Mouse (Mus musculus) midbrain, embryonic 11.5 days (tissue): ENCODE measurements around the gene Tbc1d14. TPM values are rescaled to one million over a fixed set of nuclear protein-coding genes. Genes with fewer than 3 reads are reported as not detected.

Source experiments
- ATAC-seq: fragments of 200-750 bp; cut with Nextera tagmentation; 2 replicates; pipeline ENCODE4 v1.8.0; 2017; ENCODE audit warnings: moderate TSS enrichment, moderate library complexity; ENCODE audit not compliant: low FRiP score
- DNase-seq: peaks from one replicate; pipeline ENCODE4 v3.0.0; 2015; ENCODE audit warnings: low spot score; ENCODE audit errors: missing footprints
- H3K27ac ChIP-seq: fragments of 300-500 bp; sonication (generic); 2 replicates; pipeline ENCODE4 v1.5.1; 2014; ENCODE audit warnings: low read depth, low read length
- H3K27me3 ChIP-seq: fragments of 300-500 bp; sonication (generic); 2 replicates; pipeline ENCODE4 v1.6.1; 2014; ENCODE audit warnings: mild to moderate bottlenecking, low read length, moderate library complexity, mixed read lengths; ENCODE audit not compliant: control insufficient read depth, insufficient read depth
- H3K36me3 ChIP-seq: fragments of 300-500 bp; sonication (generic); 2 replicates; pipeline ENCODE4 v1.6.1; 2014; ENCODE audit warnings: mild to moderate bottlenecking, low read length, moderate library complexity, mixed read lengths; ENCODE audit not compliant: control insufficient read depth, insufficient read depth
- H3K4me1 ChIP-seq: fragments of 300-500 bp; sonication (generic); 2 replicates; pipeline ENCODE4 v1.6.1; 2014; ENCODE audit warnings: low read length; ENCODE audit not compliant: control insufficient read depth, insufficient read depth
- H3K4me2 ChIP-seq: fragments of 300-500 bp; sonication (generic); 2 replicates; pipeline ENCODE4 v1.6.1; 2014; ENCODE audit warnings: mild to moderate bottlenecking, moderate library complexity
- H3K4me3 ChIP-seq: fragments of 300-500 bp; sonication (generic); 2 replicates; pipeline ENCODE4 v1.5.1; 2014; ENCODE audit warnings: low read depth, low read length
- H3K9ac ChIP-seq: fragments of 300-500 bp; sonication (generic); 2 replicates; pipeline ENCODE4 v1.6.1; 2014; ENCODE audit warnings: low read length
- H3K9me3 ChIP-seq: fragments of 300-500 bp; sonication (generic); 2 replicates; pipeline ENCODE4 v1.6.1; 2016; ENCODE audit warnings: low read length; ENCODE audit not compliant: control insufficient read depth
- WGBS: fragments of 180-500 bp; shearing (Covaris S2); extraction: QIAGEN DNeasy Blood & Tissue Kit; methylation state at CpG from one replicate; pipeline ENCODE4 v1.1.7; 2014; 5-methylcytosine and 5-hydroxymethylcytosine counted together
- polyA plus RNA-seq: library from polyadenylated mRNA; unstranded; fragments of >200 nt; fragmentation: Nextera tagmentation; extraction: Ambion mirVana; gene quantifications from 2 replicates; pipeline ENCODE4 v1.2.1, GENCODE M21; 2014

Gene Tbc1d14
- polyA plus RNA-seq, 1 experiment from 2014 or later, result 41.2 TPM

GRCm38 (mm10) chr5:36447872-36448271, 145.2 kb downstream of the Tbc1d14 start:
- Histone ChIP-seq H3K36me3 (no peaks in the 10 kb centered on the region), H3K9me3 (no peaks in the 10 kb centered on the region), H3K4me2 (no peak overlapping the region), H3K9ac (no peak overlapping the region), H3K27ac (no peak overlapping the region), H3K4me3 (no peak overlapping the region), H3K27me3 (no peaks in the 10 kb centered on the region), H3K4me1 (no peaks in the 10 kb centered on the region)
- WGBS, result 92% methylated on average over 12 of the region's 12 CpGs
- no peak for ATAC-seq
- no peak for DNase-seq

DNA sequence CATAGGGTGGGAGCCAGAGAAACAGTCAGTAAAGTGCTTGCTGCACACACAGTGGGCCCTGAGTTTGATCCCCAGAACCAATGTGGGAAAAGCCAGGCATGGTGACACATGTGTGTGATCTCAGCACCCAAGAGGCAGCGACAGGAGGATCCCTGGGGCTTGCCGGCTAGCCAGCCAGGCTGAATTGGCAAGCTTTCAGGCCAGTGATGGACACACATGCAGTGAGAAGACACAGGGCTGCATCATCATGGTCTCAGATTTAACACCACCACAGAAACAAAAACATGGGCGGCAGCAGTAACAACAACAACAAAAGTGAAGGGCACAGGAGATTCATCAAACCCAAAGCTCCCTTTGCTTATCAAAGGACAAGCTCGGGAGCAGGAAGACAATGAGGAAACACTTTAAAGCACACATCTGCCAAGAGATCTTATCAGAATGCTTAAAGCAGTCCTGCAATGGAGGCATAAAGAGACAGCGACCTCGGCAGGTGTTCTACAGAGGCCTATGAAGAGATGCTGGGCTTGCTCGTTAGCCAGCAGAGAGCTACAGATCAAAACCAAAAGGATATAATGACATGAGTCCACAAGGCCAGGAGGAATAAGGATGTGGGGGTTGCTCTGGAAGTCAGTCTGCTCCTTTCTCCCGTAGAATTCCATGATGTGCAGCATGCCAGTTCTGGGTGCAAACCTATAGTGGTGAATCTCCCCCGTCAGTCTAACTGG, 146.7 kb downstream of the Tbc1d14 start:
- Histone ChIP-seq H3K4me3 (no peak overlapping the region), H3K9ac (no peak overlapping the region), H3K27ac (no peak overlapping the region), H3K36me3 (no peaks in the 10 kb centered on the region), H3K4me1 (no peaks in the 10 kb centered on the region), H3K27me3 (no peaks in the 10 kb centered on the region), H3K4me2 (no peak overlapping the region), H3K9me3 (no peaks in the 10 kb centered on the region)
- DNase-seq, result no peak
- WGBS, result 54% methylated on average over 9 of the region's 9 CpGs
- no peak for ATAC-seq

- H3K36me3 ChIP-seq, result no peaks in the 10 kb centered on the region
- no peak overlapping the region for H3K9ac ChIP-seq
- no peaks in the 10 kb centered on the region for H3K9me3 ChIP-seq
- H3K4me3 ChIP-seq, result no peak overlapping the region
- H3K27ac ChIP-seq, result no peak overlapping the region
- DNase-seq (no peak), ATAC-seq (no peak)
- no peaks in the 10 kb centered on the region for H3K4me1 ChIP-seq
- no peaks in the 10 kb centered on the region for H3K27me3 ChIP-seq
- no peak overlapping the region for H3K4me2 ChIP-seq
- WGBS, result 32% methylated on average over 8 of the region's 8 CpGs
Observed at GRCm38 (mm10) chr5:36445028-36445427, 148.0 kb downstream of the Tbc1d14 start.

DNA sequence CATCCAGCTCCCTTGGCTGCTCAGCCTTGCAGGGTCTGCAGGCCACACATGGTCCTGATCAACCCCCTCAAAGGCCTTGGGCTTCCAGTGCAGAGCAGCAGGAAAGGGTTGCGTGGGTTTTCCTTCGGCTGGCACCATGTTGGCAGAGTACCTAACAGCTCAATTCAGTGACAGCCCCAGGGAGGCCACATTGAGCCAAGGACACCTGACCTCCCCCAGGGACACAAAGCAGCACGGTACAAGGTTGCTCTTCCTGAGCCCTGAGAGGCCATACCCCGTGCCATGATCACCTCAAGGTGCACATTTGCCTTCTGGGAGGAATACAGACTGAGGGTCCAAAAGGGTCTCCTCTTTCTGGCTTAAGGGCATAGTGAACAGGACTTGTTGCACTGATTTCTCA, 148.5 kb downstream of the Tbc1d14 start:
- H3K27ac ChIP-seq, result no peak overlapping the region
- no peaks in the 10 kb centered on the region for H3K9me3 ChIP-seq
- DNase-seq (no peak), ATAC-seq (no peak)
- H3K27me3 ChIP-seq, result no peaks in the 10 kb centered on the region
- H3K4me2 ChIP-seq, result no peak overlapping the region
- 67% methylated on average over 4 of the region's 4 CpGs for WGBS
- H3K4me1 ChIP-seq, result no peaks in the 10 kb centered on the region
- H3K36me3 ChIP-seq, result no peaks in the 10 kb centered on the region
- H3K9ac ChIP-seq, result no peak overlapping the region
- H3K4me3 ChIP-seq, result no peak overlapping the region

- ATAC-seq (no peak), DNase-seq (no peak)
- Histone ChIP-seq H3K27ac (no peak overlapping the region), H3K27me3 (no peaks in the 10 kb centered on the region), H3K9ac (no peak overlapping the region), H3K9me3 (no peaks in the 10 kb centered on the region), H3K36me3 (no peaks in the 10 kb centered on the region), H3K4me1 (no peaks in the 10 kb centered on the region), H3K4me3 (no peak overlapping the region), H3K4me2 (no peak overlapping the region)
- 80% methylated on average over 3 of the region's 3 CpGs for WGBS
Observed at GRCm38 (mm10) chr5:36440741-36441140, 152.3 kb downstream of the Tbc1d14 start.

Other genes with a start within 250 kb of the Tbc1d14 start
- 6.7 and 7.3 TPM in 2 replicates for gene Sorcs2, start 195.1 kb downstream of the Tbc1d14 start, polyA plus RNA-seq
- 58.0 and 58.5 TPM in 2 replicates for gene Grpel1, start 128.3 kb downstream of the Tbc1d14 start, polyA plus RNA-seq
- gene Tada2b, start 109.0 kb downstream of the Tbc1d14 start, polyA plus RNA-seq, result 3.7 and 4.6 TPM in 2 replicates
- gene Ccdc96, start 108.7 kb downstream of the Tbc1d14 start, polyA plus RNA-seq, result 4.1 and 4.2 TPM in 2 replicates
- 32.9 and 35.6 TPM in 2 replicates for gene D5Ertd579e, start 102.7 kb upstream of the Tbc1d14 start, polyA plus RNA-seq
- 20.8 and 23.3 TPM in 2 replicates for gene Bloc1s4, start 155.4 kb upstream of the Tbc1d14 start, polyA plus RNA-seq
- gene Mrfap1, start 203.5 kb upstream of the Tbc1d14 start, polyA plus RNA-seq, result 615 and 623 TPM in 2 replicates
- gene Man2b2, start 237.4 kb upstream of the Tbc1d14 start, polyA plus RNA-seq, result 11.9 and 12.4 TPM in 2 replicates